Mouse (Mus musculus) adrenal gland, adult 18-20 months (tissue): ENCODE data around the gene Olig2. TPM values are rescaled to one million over a fixed set of nuclear protein-coding genes. Genes with fewer than 3 reads are reported as not detected.

ENCODE experiments used
- DNase-seq, 2 experiments: peaks; one replicate each; pipeline ENCODE4 v3.0.0; 2021 to 2022; ENCODE audit warnings: low spot score in 2 of 2
- total RNA-seq, 2 experiments: library from RNA; stranded (reverse); gene quantifications; 1 replicate in 1 of 2; 2 replicates in 1 of 2; pipeline ENCODE4 v1.2.3; 2021

Olig2 gene
- total RNA-seq, 2 experiments from 2014 or later: not detected

- DNase-seq: peak; percentile 32 to 48
Measured at GRCm38 (mm10) chr16:91269468-91270211, 44.4 kb downstream of the Olig2 start, which contains the start of gene Olig1. Olig1 (plus strand) TSS chr16:91269772.

GRCm38 (mm10) chr16:91270212-91270971, 45.1 kb downstream of the Olig2 start:
- DNase-seq: no peak

- no peak for DNase-seq
Measured at GRCm38 (mm10) chr16:91270982-91271549, 45.8 kb downstream of the Olig2 start.

- DNase-seq: no peak
Measured at GRCm38 (mm10) chr16:91271634-91272033, 46.4 kb downstream of the Olig2 start.

Other genes with a start within 250 kb of the Olig2 start
- gene Synj1, start 214.1 kb upstream of the Olig2 start, total RNA-seq: 10 to 100 TPM; 52.2 to 58.5 TPM
- gene Paxbp1, start 180.9 kb upstream of the Olig2 start, total RNA-seq: 10 to 100 TPM; 46.7 to 72.0 TPM
- under 1 TPM; 0.20 to 0.35 TPM for gene 4932438H23Rik, start 130.3 kb upstream of the Olig2 start, total RNA-seq
- gene Olig1, start 44.3 kb downstream of the Olig2 start, total RNA-seq: under 1 TPM; 0.50 to 0.80 TPM
- gene Ifnar2, start 147.3 kb downstream of the Olig2 start, total RNA-seq: 100 to 1,000 TPM in 1 of 2 experiments, 10 to 100 TPM in 1; 99.5 to 102 TPM
- gene Gm21970, start 166.3 kb downstream of the Olig2 start, total RNA-seq: not detected
- gene Il10rb, start 180.7 kb downstream of the Olig2 start, total RNA-seq: 100 to 1,000 TPM; 176 to 268 TPM